Mouse (Mus musculus) adrenal gland, adult (tissue): ENCODE measurements at regions not wholly inside any gene's neighbourhood (a gene's known extent, or its start where the extent isn't known, plus 50 kb on each side); places are given as distances from the start of the nearest gene placed in this dataset.

ENCODE experiments used
- DNase-seq, 2 experiments: peaks; one replicate each; pipeline ENCODE4 v3.0.0; 2022 to 2023; ENCODE audit warnings: low spot score in 1 of 2; ENCODE audit not compliant: inconsistent age in 2 of 2

DNA sequence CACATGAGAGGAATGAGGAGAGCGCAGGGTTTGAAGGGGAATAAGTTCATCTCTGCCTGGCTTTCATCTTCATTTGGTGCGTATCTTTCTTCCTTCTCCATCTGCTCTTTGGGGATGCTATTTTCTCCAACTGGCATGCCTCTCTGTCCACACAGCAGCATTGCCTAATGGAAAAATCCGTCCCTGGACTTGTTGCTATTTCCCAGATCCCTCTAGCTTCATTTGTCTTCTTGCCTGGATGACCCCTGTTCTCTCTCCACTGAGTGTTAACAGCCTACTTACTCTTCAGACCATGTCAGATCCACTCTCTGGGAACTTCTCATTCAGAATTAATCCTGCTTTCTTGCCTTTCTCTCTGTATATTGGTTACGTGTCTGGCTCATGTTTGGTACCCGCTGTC lies 102.7 kb upstream of the Pkn2 start:
- no peak for DNase-seq

DNA sequence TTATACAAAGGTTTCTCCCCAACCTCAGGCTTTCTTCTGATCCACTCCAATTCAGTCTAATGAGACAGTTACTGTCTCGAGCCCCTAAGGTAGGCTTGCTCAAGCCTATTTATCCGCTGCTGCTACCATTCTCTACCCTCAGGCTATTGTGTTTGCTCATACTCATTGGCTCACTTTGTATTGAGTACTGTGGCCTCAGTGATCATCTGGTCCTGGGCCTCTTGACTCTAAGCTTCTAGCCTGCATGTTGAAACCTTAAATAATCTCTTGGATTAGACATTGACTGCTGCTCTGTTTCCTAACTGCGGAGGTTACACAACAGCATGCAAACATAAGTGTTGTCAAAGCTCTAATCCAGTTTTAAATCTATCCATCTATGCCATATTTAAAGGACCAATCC lies 99.4 kb upstream of the Pkn2 start:
- DNase-seq: no peak

DNA sequence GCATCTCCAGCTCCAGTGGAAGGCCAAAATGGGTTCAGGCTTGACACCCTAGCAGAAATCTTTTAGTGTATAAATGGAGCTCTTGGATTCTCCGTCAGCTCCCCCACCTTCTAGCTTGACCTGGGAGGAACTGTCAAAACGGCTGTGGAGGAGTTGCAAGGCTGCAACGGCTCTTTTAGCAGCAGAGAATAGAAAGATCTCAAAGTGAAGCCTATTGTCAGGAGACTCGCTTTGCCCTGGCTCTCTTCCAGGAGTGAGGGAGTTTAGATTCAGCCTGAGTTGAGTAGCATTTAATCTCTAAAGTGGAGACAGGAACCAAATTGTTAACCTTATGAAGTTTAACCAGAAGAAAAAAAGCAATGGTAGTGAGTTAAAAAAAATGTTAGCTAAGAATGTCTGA lies 97.4 kb upstream of the Pkn2 start:
- peak in 1 of 2 experiments; percentile 37 for DNase-seq

DNA sequence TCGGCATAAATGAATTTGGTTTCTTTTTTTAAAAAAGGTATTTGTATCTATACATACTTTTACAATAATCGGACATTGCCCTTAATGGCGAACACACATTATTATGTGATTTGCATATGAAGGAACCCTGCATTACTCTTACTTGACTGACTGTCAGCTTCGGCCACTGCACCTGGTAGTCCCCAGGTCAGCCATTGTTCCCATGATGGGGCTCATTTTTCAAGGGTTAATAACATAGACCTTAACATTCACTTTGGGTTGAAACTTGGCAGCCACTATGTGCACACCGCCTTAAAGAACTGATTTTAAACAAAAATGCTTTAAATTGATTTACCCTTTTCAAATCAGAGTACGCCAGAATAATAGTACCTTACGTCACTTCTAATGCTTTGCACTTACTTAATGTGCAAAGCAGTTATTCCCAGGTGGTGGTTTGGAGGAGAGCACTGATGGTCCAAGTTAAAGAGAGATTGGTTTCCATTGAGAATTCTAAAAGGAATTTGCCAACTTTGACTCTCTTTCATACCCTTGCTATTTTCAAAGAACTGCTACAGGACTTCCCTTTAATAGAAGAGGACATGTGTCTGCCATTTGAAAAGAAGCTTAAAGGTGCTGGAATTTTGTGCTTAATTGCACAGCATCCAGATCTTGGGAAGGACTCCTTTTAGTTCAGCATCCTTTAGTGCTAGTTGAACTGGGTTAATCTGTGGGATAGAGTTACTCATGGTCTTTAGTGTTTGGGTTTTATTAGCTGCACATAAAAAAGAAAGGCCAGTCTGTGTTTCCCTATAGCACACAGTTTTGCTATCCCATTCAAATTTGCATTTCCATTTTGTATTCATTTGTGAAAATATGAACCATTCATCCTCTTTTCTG lies 95.0 kb upstream of the Pkn2 start:
- DNase-seq: no peak

DNA sequence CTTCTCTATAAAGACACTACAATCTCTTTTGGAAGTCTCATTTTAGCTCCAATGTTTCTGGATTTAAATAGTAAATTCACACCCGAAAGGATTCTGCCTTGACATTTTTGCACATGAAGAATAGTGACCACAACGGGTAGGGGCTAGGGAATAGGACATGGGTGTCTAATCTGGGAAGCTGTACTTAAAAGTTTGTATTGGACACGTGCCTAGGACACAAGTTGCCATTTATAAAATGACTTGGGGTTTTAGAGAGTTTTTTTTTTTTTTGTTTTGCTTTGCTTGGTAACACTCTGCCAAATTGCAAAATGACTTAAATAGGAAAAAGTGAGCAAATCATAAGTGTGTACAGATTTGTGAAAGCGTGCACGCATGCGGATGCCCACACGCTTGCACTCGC lies 93.8 kb upstream of the Pkn2 start:
- DNase-seq: no peak

DNA sequence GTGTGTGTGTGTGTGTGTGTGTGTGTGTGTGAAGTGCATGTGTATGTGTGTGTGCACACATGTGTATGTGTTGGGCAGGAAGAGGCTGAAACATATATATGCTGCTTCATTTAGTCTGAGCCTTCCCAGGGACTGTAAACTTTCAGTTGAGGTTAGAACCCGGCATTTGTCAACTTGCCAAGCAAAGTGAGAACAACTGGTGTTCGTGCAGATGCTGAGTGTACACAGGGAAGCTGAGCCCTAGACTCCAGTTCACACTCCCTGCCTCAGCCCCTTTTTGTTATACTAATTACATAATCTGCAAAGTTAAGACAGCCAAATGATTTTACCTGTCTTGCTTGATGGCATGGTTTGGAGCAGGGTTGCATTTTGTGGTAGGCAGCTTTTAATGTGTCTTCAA lies 87.7 kb upstream of the Pkn2 start:
- DNase-seq: no peak

DNA sequence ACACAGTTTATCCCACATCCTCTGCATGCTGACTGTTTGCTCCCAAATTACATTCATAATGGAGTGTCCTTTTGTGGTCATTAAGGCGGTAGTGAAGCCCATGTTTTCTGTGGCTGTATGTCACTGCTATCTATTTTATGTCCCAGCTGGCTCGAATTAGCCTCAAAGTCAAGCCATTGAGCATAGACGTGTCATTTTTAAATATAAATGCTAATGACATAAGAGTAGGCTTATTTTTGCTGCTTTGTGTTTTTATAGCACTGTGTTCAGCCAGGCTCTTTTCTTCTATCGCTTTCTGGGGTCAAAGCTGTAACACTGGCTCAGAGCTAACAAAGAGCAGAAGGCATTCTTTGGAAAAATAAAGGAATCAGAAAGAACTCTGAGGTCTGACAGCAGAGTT lies 83.8 kb upstream of the Pkn2 start:
- DNase-seq: no peak

DNA sequence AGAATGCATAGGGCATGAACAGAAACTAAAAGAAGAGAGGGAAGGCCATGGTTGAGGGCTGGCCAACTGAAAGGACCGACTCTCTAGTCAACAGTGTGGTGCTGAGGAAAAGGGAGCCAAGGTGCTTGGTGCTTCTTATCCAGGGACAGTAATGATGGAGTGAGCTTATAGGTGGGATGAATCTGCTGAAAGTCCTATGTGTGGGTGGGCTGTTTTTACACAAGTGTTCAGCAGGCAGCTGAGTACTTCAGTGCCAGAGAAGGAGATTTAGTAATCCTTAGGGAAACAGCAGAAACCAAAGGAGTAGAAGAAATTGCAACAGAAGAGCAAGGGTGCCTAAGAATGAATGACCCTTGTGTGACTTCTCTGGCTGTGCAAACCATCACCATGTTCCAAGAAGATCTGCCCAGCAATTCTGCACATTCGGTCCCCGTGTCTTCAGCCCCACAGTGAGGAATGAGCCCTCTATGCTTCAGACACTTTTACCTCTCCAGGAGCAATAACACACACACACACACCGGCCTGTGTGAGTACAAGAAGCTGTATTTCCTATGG lies 82.1 kb upstream of the Pkn2 start:
- DNase-seq: no peak

DNA sequence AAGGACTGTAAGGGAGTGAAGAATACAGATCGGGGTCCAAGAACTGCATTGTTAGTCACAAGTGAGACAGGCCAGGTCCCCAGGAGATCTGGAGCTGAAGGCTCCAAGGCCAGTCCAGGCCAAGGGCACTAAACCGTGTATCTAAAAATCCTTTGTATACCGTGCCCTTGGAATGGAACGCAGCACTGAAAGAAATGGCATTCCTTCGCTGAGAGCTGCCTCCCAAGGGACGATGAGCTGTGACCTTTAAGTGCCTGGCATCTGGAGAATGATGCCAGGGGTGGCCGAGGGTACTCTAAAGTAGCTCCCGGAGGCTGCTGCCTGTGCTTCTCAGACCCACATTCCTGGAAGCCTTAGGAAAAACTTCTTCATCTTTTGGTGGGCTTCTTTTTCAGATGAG lies 76.0 kb upstream of the Pkn2 start:
- peak; percentile 51 to 78 for DNase-seq

DNA sequence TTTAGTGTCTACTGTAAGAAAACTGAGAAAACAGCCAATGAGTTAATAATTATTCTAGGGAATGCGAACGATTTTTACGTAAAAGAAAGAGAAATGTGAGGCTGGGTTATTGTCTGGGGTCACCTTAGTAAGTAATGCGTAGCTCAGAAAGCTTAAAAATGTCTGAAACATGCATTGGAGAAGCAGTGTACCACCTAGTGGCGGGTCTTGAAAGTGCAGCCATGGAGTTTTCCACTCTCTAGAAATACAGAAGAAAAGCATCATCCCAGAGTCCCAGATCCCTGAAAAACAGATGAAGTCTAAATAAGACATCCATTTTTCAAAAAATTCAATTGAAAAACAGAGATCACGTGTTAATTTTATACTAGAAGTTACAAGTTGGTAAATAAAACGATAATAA lies 67.0 kb upstream of the Pkn2 start:
- DNase-seq: peak; percentile 44 to 88

DNA sequence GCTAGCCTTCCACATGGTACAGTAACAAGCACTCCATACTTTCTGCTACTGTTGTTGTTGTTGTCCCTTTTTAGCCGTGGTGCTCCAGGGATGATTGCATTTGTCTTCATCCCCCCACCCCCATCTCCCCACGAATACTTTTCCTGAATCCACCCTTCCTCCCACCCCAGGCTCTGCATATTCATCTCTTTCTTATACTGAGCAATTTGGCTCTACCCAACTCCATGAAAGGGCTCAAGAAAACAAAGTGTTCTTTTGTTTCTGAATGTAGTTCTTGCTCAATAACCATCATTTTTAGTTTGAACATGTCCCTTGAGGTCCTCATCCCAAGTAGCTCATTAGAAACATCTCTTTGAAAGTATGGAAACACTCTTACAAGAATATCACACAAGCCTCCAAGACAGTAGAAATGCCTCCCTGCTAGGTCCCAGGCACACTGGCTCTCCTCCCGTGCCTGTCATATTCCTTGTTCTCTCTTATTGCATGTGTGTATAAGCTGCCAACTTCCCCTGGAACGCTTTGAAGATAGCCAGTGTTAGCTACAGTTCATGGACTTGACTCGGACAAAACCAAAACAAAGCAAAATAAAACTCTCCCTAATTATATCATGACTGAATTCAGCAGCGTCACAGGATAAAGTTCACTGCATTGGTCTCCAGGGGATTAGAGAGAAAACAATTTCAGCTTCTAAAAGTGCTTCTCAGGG lies 59.7 kb upstream of the Pkn2 start:
- peak in 1 of 2 experiments; percentile 40 for DNase-seq

DNA sequence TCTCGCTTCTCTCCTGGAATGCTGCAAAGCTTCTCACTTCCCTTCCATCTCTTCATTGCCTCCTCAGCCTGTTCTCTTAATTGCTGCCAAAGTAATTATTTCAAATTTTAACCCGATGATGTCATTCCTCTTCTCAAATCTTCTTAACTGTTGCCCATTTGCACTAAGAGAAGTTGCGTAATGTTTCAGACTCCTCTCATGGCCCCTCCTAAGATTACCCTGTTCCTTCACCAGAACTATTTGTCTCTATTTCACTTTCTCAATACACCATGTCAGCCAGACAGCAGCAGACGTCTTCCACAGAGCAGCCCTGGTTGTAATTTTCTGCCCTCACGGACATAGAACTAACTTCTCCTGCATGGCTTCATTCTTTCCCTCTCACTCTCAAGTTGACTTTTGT lies 59.1 kb upstream of the Pkn2 start:
- no peak for DNase-seq

DNA sequence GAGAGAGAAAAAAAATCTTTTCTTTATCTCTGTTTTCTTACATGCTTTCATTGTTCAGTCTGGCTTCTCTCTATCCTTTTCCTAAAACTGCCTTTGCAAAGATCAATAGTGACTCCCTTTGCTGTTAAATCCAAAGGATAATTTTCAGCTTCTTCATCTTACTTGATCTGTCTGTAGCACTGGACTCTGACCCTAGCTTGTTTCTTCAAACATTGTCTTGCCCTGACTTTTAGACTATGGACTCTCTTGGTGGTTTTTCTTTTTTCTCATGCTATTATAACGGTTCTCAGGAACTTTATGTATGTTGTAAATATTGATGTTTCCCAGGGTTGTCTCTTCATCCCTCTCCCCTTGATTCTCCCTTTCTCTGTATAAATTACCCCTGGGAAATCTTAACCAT lies 58.0 kb upstream of the Pkn2 start:
- DNase-seq: no peak

DNA sequence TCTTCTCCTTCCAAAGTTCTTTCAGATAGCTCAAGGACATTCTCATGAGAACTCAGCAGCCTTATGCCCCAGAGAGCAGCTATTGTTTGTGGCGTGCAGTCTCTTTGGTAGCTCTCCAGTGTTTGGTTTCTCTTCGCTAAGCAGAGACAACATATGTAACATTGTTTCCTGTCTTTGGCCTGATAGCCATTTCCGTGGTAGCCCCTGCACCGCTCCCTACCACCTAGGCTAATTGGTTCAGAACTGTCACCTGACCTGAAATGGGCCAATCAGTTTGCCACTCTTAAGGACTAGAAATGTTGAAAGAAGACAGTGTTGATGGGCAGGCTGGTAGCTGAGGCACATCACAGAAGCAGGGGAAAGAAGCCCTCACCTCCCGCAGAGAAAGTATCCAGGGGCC lies 54.1 kb upstream of the Pkn2 start:
- DNase-seq: no peak

DNA sequence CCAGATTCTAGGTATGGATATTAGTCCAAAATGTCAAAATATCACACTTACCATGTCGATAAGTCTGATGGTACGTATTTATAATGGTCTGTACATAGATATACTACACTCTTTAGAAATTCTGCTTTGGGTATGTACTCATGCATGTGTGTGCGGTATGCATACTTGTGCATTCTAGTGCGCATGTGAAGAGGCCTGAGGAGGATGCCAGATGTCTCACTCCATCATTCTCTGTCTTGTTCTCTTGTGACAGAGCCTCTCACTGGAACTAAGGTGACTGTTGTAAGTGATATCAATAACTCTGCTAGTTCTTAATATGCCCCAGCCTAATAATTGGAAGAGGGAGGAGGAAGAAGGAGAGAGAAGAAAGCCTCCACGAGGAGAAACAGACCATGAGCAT lies 52.5 kb upstream of the Pkn2 start:
- DNase-seq: no peak

DNA sequence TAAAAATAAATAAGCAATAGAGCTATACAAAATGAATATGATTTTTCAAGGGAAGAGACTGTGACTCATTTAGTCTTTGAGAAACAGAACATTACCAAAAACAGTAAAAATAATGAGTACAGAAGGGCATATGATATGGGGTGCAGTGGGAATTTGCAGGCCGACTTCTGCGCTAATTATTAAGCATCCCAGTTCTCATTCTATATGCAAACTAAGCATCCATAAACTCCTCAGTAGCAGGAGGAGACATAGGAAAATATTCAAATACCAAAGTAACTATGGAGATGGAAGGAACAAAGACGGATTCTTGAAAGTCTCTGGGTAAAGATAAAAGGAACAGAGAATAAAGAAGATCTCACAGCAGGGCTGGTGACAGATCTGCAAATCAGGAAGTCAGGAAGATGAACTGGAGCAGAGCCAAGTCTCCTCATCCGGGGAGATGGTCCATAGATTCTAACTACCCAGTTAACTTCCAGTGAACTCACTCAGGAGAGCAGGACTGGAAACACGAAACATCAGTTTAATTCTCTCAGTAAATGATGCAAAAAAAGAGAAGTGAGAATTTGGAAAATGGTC lies 52.0 kb upstream of the Pkn2 start:
- DNase-seq: no peak
